Comparison of ENCODE assay signal across 8 mouse cellular contexts in genomic region chr2:116075902-116076301, GRCm38 (mm10). TPM values are rescaled to one million over a fixed set of nuclear protein-coding genes. Genes with fewer than 3 reads are reported as not detected.
DNase-seq lines count a peak whose midpoint lies in the region; ATAC-seq and TF ChIP-seq lines count a peak whose summit lies in the region.

No protein-coding gene starts in this region.

- H3K4me2 ChIP-seq in forebrain, embryonic 11.5 days (ENCODE audit: low read depth, low read length, severe bottlenecking): peak overlapping the region; percentile 70
- peak overlapping the region; percentile 73 for H3K4me2 ChIP-seq in hindbrain, embryonic 15.5 days
- H3K4me2 ChIP-seq in liver, embryonic 12.5 days: peak overlapping the region; percentile 57
- H3K4me2 ChIP-seq in neural tube, embryonic 12.5 days (replicated peaks): peak overlapping the region; percentile 77

- no peaks in the 10 kb centered on the region for H3K36me3 ChIP-seq in ES-E14 (ENCODE audit: control insufficient read depth, insufficient read depth, low read length, poor library complexity, severe bottlenecking)
- H3K36me3 ChIP-seq in forebrain, embryonic 11.5 days (ENCODE audit: control insufficient read depth, insufficient read depth, low read length): no peaks in the 10 kb centered on the region
- H3K36me3 ChIP-seq in hindbrain, embryonic 15.5 days: no peaks in the 10 kb centered on the region
- H3K36me3 ChIP-seq in liver, embryonic 12.5 days: no peaks in the 10 kb centered on the region
- no peaks in the 10 kb centered on the region for H3K36me3 ChIP-seq in neural tube, embryonic 12.5 days

- H3K27me3 ChIP-seq in forebrain, embryonic 11.5 days (ENCODE audit: control insufficient read depth, insufficient read depth, low read length): peaks cover 22% of the 10 kb centered on the region
- 0 out of 2 replicates have a peak, but pooled peaks cover 6% of the 10 kb centered on the region for H3K27me3 ChIP-seq in hindbrain, embryonic 15.5 days
- peaks cover 70% of the 10 kb centered on the region for H3K27me3 ChIP-seq in liver, embryonic 12.5 days (replicated peaks)
- no peaks in the 10 kb centered on the region; the same call in 1 of the 2 replicates for H3K27me3 ChIP-seq in neural tube, embryonic 12.5 days (replicated peaks)

- 0 out of 4 replicates have a peak, but pooled peaks cover 0 to 2% of the 10 kb centered on the region in 2 experiments for H3K4me1 ChIP-seq in ES-E14 (ENCODE audit: control insufficient read depth in 2 of 2, insufficient read depth in 2 of 2, low read length in 2 of 2, poor library complexity in 1 of 2)
- H3K4me1 ChIP-seq in forebrain, embryonic 11.5 days (replicated peaks; ENCODE audit: control insufficient read depth, insufficient read depth, low read length): peaks cover 16% of the 10 kb centered on the region
- H3K4me1 ChIP-seq in hindbrain, embryonic 15.5 days (replicated peaks): peaks cover 30% of the 10 kb centered on the region
- H3K4me1 ChIP-seq in liver, embryonic 12.5 days: no peaks in the 10 kb centered on the region
- H3K4me1 ChIP-seq in neural tube, embryonic 12.5 days: peaks cover 35% of the 10 kb centered on the region

- DNase-seq in ES-E14 (ENCODE audit: low read depth, low spot score): no peak
- DNase-seq in adrenal gland, adult 18-20 months (ENCODE audit: low spot score in 2 of 2): peak; percentile 59 to 75
- peak; percentile 82 for DNase-seq in forebrain, embryonic 11.5 days (ENCODE audit: low spot score)
- no peak for DNase-seq in left cerebral cortex, adult 18-20 months (ENCODE audit: low spot score in 2 of 2)

- no peak overlapping the region for H3K9ac ChIP-seq in ES-E14 (ENCODE audit: insufficient read depth, low read depth, low read length, poor library complexity, severe bottlenecking)
- H3K9ac ChIP-seq in forebrain, embryonic 11.5 days (ENCODE audit: low read length): peak overlapping the region; percentile 48
- peak overlapping the region; percentile 34 for H3K9ac ChIP-seq in hindbrain, embryonic 15.5 days
- no peak overlapping the region; the same call in 1 of the 2 replicates for H3K9ac ChIP-seq in liver, embryonic 12.5 days
- peak overlapping the region; percentile 47 for H3K9ac ChIP-seq in neural tube, embryonic 12.5 days

- peak; percentile 72 for ATAC-seq in forebrain, embryonic 11.5 days (replicated peaks; ENCODE audit: low FRiP score)
- peak; percentile 68 for ATAC-seq in hindbrain, embryonic 15.5 days (ENCODE audit: low FRiP score, low read depth)
- no peak for ATAC-seq in liver, embryonic 12.5 days
- ATAC-seq in neural tube, embryonic 12.5 days (ENCODE audit: low FRiP score, low read depth): peak; percentile 59
- no peak for ATAC-seq in CD4-positive, CD25-positive, alpha-beta regulatory T cell, adult 4 months

- peak overlapping the region; percentile 17 to 38; a peak in 3 of 4 replicates for H3K4me3 ChIP-seq in ES-E14 (ENCODE audit: insufficient read depth in 1 of 2, low read depth in 1 of 2, low read length in 2 of 2, poor library complexity in 1 of 2, severe bottlenecking in 1 of 2)
- H3K4me3 ChIP-seq in forebrain, embryonic 11.5 days (ENCODE audit: low read depth, low read length): peak overlapping the region; percentile 31
- peak overlapping the region; percentile 39 for H3K4me3 ChIP-seq in hindbrain, embryonic 15.5 days
- H3K4me3 ChIP-seq in liver, embryonic 12.5 days: peak overlapping the region; percentile 40
- peak overlapping the region; percentile 34 for H3K4me3 ChIP-seq in neural tube, embryonic 12.5 days

- 1% methylated on average over 23 of the region's 23 CpGs for WGBS in forebrain, embryonic 11.5 days
- WGBS in hindbrain, embryonic 15.5 days: under 1% methylated on average over 23 of the region's 23 CpGs
- WGBS in liver, embryonic 12.5 days (ENCODE audit: insufficient replicate concordance): under 1% methylated on average over 23 of the region's 23 CpGs
- WGBS in neural tube, embryonic 12.5 days: under 1% methylated on average over 23 of the region's 23 CpGs

- H3K9me3 ChIP-seq in ES-E14 (ENCODE audit: control insufficient read depth, insufficient read depth, low read depth, low read length): no peaks in the 10 kb centered on the region
- no peaks in the 10 kb centered on the region for H3K9me3 ChIP-seq in forebrain, embryonic 11.5 days (ENCODE audit: control insufficient read depth, low read length)
- no peaks in the 10 kb centered on the region; the same call in 1 of the 2 replicates for H3K9me3 ChIP-seq in hindbrain, embryonic 15.5 days
- H3K9me3 ChIP-seq in liver, embryonic 12.5 days (replicated peaks): no peaks in the 10 kb centered on the region
- 0 out of 2 replicates have a peak, but pooled peaks cover under 1% of the 10 kb centered on the region for H3K9me3 ChIP-seq in neural tube, embryonic 12.5 days

- in situ Hi-C loops in ES-E14 (cut with MboI; ENCODE audit: low sequenced_read_pairs in 2 of 2, unreplicated experiment in 2 of 2): loop anchor here in 1 of 2 experiments (25.0 kb wide), 1 partner anchor 964 kb away; no protein-coding TSS in a partner anchor

- no peak overlapping the region for H3K27ac ChIP-seq in ES-E14 (ENCODE audit: insufficient read depth, low read depth, low read length, poor library complexity, severe bottlenecking)
- no peak overlapping the region for H3K27ac ChIP-seq in forebrain, embryonic 11.5 days (ENCODE audit: low read depth, low read length)
- peak overlapping the region; percentile 80 for H3K27ac ChIP-seq in hindbrain, embryonic 15.5 days (replicated peaks)
- no peak overlapping the region for H3K27ac ChIP-seq in liver, embryonic 12.5 days
- no peak overlapping the region; the same call in 1 of the 2 replicates for H3K27ac ChIP-seq in neural tube, embryonic 12.5 days

TF ChIP-seq in ES-E14, 5 proteins besides CTCF, POLR2A, EP300 and RAD21:
- TF ChIP-seq CHD2 (IDR thresholded peaks at IDR 0.05; ENCODE audit: low read depth, low read length) (no peak), ZC3H11A (IDR thresholded peaks at IDR 0.05; ENCODE audit: borderline replicate concordance, low read depth, low read length) (no peak), HCFC1 (IDR thresholded peaks at IDR 0.05; ENCODE audit: borderline replicate concordance, insufficient read depth, low read length) (no peak), MAFK (IDR thresholded peaks at IDR 0.05; ENCODE audit: insufficient read depth, low read depth, low read length) (no peak), ZNF384 (IDR thresholded peaks at IDR 0.05; ENCODE audit: low read depth, low read length) (no peak)

RNA-seq across cellular contexts. Expression of gene Meis2, which starts 10.3 kb away (rescaled TPM):
- 2.1 and 12.4 TPM in 2 replicates for total RNA-seq in ES-E14 (2012; rRNA removed)
- 100 to 1,000 TPM; 216 to 279 TPM for total RNA-seq in adrenal gland, adult 18-20 months (2021)
- 75.4 and 77.2 TPM in 2 replicates for polyA plus RNA-seq in forebrain, embryonic 11.5 days (2014; fragmentation: Nextera tagmentation; extraction: Ambion mirVana)
- 139 and 140 TPM in 2 replicates for polyA plus RNA-seq in hindbrain, embryonic 15.5 days (2015; fragmentation: Nextera tagmentation; extraction: Ambion mirVana)
- polyA plus RNA-seq in liver, embryonic 12.5 days (2016; fragmentation: Nextera tagmentation; extraction: Ambion mirVana): 5.9 and 6.0 TPM in 2 replicates
- polyA plus RNA-seq in neural tube, embryonic 12.5 days (2016; fragmentation: Nextera tagmentation; extraction: Ambion mirVana): 108 and 120 TPM in 2 replicates
- not detected for polyA plus RNA-seq in CD4-positive, CD25-positive, alpha-beta regulatory T cell, adult 4 months (2017; shearing (Covaris generic))
- 100 to 1,000 TPM; 109 to 117 TPM for total RNA-seq in left cerebral cortex, adult 18-20 months (2021)

Comparison
In these comparisons a context has a peak if more than half of its experiments do, and no peak if none do; other contexts are left out.
1. DNase-seq: peak in adrenal gland, adult 18-20 months (2 of 2) and forebrain, embryonic 11.5 days (single experiment); none in ES-E14 (single experiment) and left cerebral cortex, adult 18-20 months (0 of 2).
2. H3K9ac ChIP-seq: peak in forebrain, embryonic 11.5 days (single experiment), hindbrain, embryonic 15.5 days (single experiment) and neural tube, embryonic 12.5 days (single experiment); none in ES-E14 (single experiment) and liver, embryonic 12.5 days (single experiment).
3. ATAC-seq: peak in forebrain, embryonic 11.5 days (single experiment), hindbrain, embryonic 15.5 days (single experiment) and neural tube, embryonic 12.5 days (single experiment); none in liver, embryonic 12.5 days (single experiment) and CD4-positive, CD25-positive, alpha-beta regulatory T cell, adult 4 months (single experiment).
4. RNA of gene Meis2, which starts 10.3 kb away (polyA plus RNA-seq): 139 to 140 TPM in hindbrain, embryonic 15.5 days, 108 to 120 TPM in neural tube, embryonic 12.5 days and 75.4 to 77.2 TPM in forebrain, embryonic 11.5 days; 5.9 to 6.0 TPM in liver, embryonic 12.5 days and not detected in CD4-positive, CD25-positive, alpha-beta regulatory T cell, adult 4 months; every median in the first group is over 10 times any median in the second.
5. Peak in every context shown above with its lines, with median percentiles within 50 percentile points of each other: H3K4me3 ChIP-seq and H3K4me2 ChIP-seq.